Mouse (Mus musculus): Measurements from ENCODE around the gene Pank1.

The Pank1 gene

GRCm38 (mm10) chr19:34878603-34879541 is at the start of gene Pank1:
TSS of gene Pank1 (minus strand) at chr19:34879455.
- DNase-seq (ENCODE audit: low spot score) = peak; percentile 29

- no peak for DNase-seq (ENCODE audit: low spot score)
Observed at GRCm38 (mm10) chr19:34922603-34922963, 43.3 kb upstream of the Pank1 start.

DNA sequence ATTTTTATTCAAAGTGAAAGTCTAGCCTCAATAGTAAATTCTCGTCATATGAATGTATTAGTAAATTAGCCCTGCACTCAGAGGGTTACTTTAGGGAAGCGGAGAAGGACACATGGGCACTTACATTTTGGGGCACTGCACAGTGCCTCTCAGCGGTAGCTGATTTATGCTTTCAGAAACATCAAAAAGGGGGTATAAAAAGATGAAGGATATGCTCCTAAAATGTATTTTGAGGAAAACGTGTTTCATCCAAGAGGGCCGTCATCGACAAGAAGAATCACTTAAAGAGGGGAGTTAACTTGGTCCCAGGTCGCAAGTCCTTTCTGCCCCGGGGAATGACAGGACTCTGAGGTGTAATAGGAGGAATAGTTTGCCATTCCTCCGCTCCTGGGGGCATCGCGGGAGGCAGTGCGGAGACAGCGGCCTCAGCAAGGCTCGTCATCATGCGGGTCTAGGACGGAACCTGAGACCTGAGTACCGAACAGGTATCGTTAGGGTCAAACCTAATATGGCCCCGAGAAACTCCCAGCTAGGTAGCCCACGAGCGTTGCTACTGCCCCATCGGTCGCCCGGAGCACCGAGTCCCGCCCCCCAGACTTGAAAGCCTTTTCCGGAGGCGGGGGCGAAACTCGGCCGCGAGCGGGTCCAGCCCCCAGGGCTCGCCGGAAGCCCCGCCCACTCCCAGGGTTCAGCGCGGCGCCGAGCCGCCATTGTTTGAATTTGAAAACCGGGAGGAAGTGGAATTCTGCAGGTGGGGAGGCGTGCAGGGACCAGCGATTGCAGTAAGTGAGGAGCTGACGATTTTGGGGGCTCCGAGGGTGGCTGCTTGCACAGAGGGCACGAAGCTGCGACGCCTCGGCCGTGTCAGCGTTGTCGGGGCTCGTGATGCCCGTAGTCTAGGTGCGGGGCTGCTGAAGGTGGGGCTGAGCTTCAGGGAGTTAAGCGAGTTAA is 42.7 kb upstream of the Pank1 start, which contains the start of gene Kif20b:
Gene Kif20b, plus strand, starts transcription at position 710 of the 951 bp plus-strand sequence.
- DNase-seq (ENCODE audit: low spot score) = peak; percentile 93

DNA sequence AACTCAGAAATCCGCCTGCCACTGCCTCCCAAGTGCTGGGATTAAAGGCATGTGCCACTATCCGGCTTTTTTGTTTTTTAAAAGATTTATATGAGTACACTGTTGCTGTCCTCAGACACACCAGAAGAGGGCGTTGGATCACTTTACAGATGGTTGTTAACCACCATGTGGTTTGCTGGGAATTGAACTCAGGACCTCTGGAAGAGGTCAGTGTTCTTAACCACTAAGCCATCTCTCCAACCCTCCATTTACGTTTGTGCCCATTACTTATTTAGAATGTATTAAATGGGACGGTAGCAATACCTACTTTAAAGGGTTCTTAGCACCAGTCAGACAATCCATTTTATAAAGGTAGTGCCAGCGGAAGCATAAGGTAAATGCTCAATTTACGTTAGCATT is 42.0 kb upstream of the Pank1 start:
- DNase-seq (ENCODE audit: low spot score) = no peak

DNA sequence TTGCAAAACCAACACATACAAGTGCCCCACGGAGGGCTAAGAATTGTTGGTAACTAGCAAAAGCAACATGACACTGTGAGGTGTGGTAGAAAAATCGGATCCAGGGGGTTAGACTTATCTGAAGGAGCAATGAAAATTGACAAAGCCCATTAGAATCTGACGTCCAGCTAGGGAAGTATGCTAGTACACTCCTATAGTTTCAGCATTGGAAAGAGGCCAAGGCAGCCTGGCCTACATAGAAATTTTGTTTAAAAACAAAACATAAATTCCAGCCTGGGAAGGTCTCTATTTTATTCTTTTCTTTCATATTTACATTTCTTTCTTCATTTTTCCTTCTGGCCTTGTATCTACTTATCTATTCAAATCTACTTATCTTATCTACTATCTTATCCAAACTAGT is 41.3 kb upstream of the Pank1 start:
- DNase-seq (ENCODE audit: low spot score) = no peak

GRCm38 (mm10) chr19:34920066-34920465 is 40.8 kb upstream of the Pank1 start:
- no peak for DNase-seq (ENCODE audit: low spot score)

DNA sequence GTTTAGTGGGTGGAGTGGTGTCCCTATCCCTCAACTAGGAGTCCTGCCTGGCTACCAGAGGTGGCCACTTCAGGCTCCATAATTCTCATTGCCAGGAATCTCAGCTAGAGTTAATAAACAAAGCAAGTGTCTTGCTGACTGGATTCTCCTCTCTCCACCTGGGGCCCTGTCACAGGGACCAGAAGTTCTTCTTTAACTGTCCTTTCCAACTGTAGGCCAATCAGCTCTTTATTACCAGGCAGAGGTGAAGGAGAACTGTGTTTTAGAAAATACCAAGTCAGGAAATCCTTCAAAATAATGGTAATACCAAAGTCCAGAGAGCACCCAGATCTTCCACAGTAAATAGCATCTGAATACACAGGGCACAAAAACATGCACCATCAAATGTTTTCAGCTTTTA is 33.1 kb upstream of the Pank1 start:
- DNase-seq (ENCODE audit: low spot score) = no peak

DNA sequence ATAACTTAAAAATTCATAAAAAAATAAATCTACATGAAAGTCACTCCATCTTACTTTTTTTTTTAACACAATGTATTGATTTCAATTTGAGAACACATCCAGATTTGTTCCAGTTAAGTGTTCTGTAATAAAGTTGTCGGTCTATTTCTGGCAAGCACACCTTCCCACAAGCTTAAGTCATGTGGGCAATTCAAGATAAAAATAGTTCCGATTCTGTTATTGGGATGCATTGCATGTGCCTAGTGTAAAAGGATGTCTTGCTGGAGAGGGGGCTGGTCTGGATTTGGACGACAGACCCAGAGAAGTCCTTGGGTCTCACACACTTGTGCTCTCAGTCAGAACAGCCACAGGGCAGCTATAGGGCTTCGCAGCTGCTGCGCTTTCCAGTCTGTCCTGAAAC is 27.5 kb upstream of the Pank1 start:
- DNase-seq (ENCODE audit: low spot score) = no peak

- no peak for DNase-seq (ENCODE audit: low spot score)
Observed at GRCm38 (mm10) chr19:34905424-34905823, 26.2 kb upstream of the Pank1 start.

- DNase-seq (ENCODE audit: low spot score) = no peak
Observed at GRCm38 (mm10) chr19:34904032-34904431, 24.8 kb upstream of the Pank1 start.

- no peak for DNase-seq (ENCODE audit: low spot score)
Observed at GRCm38 (mm10) chr19:34901735-34902134, 22.5 kb upstream of the Pank1 start.

DNA sequence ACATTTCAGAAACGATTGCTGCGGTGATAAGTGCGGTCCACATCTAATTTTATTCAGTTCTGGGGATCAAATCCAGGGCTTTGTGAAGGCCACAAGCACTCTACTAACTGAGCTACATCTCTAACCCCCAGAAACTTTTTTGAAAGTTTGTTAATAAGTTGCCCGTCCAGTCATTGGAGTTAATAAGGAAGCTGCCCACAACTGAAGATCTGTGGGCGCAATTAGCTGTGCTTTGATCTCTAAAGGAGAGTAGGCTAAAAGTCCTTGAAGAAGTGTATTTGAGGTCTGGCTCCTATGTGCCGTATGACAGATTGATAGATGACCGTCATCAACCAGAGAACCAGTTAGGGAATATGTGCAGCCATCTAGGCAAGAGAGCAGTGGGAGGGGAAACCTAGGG is 22.0 kb upstream of the Pank1 start:
- DNase-seq (ENCODE audit: low spot score) = no peak

- no peak for DNase-seq (ENCODE audit: low spot score)
Observed at GRCm38 (mm10) chr19:34898941-34899340, 19.7 kb upstream of the Pank1 start.

GRCm38 (mm10) chr19:34897082-34897965 is 18.1 kb upstream of the Pank1 start:
- no peak for DNase-seq (ENCODE audit: low spot score)

GRCm38 (mm10) chr19:34895082-34895481 is 15.8 kb upstream of the Pank1 start:
- no peak for DNase-seq (ENCODE audit: low spot score)

DNA sequence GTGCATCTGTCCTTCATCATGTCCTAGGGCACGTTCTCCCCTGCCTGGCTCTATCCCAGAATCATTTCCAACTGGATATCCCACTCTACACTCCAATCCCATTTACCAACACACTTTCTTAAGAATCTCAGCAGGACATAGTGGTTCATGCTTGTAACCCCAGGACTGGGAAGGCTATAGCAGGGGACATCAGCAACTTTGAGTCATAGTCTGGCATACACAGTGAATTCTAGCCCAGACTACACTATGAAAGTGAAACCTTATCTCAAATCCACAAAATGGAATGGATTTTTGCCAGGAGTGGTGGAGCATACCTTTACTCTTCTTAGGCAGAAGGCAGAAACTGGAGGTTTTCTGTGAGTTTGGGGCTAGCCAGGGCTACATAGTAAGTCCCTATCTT is 12.3 kb upstream of the Pank1 start:
- DNase-seq (ENCODE audit: low spot score) = no peak

DNA sequence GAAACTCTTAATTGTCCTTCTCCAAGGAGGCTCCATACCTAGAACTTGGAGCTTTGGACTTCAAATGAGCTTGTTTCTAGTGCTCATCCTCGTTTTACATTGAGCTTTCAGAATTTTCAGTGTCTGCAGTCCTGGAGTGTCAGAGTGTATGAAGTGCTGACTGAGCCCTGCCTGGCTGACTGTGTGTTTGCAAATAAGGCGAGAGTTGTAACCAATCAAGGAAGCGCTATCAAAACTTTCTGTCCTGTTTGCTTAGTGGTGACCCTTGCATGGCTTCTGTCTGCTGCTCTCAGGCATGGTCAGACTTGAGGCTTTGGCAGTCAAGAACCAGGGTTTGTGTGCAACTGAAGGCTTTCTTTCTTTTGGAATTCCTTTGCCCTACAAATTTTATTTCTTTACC is 11.7 kb upstream of the Pank1 start:
- DNase-seq (ENCODE audit: low spot score) = no peak

DNA sequence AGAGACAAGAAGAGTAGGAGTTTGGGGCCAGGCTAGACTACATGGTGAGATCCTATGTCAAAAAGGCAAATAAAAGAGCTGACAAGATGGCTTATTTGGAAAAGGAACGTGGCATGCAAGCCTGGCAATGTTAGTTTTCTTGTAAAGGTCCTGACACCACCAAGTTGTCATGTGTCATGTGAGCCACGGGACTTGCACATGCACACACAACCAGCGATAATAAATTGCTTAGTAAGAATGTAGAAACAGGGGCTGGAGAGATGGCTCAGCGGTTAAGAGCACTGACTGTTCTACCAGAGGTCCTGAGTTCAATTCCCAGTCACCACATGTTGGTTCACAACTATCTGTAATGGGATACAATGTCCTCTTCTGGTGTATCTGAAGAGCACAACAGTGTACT is 7.1 kb upstream of the Pank1 start:
- no peak for DNase-seq (ENCODE audit: low spot score)

- no peak for DNase-seq (ENCODE audit: low spot score)
Observed at GRCm38 (mm10) chr19:34883526-34884224, 4.4 kb upstream of the Pank1 start.

GRCm38 (mm10) chr19:34882443-34882842 is 3.2 kb upstream of the Pank1 start:
- no peak for DNase-seq (ENCODE audit: low spot score)

GRCm38 (mm10) chr19:34881160-34881559 is 1.9 kb upstream of the Pank1 start:
- no peak for DNase-seq (ENCODE audit: low spot score)
